Mouse (Mus musculus): ENCODE data around the gene Adarb1. TPM values are rescaled to one million over a fixed set of nuclear protein-coding genes. Genes with fewer than 3 reads are reported as not detected.

The Adarb1 gene
- polyA plus RNA-seq, 1 experiment: 10.9 TPM

GRCm38 (mm10) chr10:77417240-77418102 is 599 bp downstream of the Adarb1 start:
- Histone ChIP-seq H3K4me3 (ENCODE audit: control insufficient read depth, low read depth, low read length) (peak overlapping the region; percentile 95), H3K4me1 (ENCODE audit: control insufficient read depth, insufficient read depth, low read length) (peaks cover 12% of the 10 kb centered on the region), H3K27me3 (ENCODE audit: control insufficient read depth, insufficient read depth, low read length) (no peaks in the 10 kb centered on the region), H3K36me3 (ENCODE audit: control insufficient read depth, insufficient read depth, low read length) (no peaks in the 10 kb centered on the region), H3K27ac (ENCODE audit: control insufficient read depth, insufficient read depth, low read depth, low read length) (no peak overlapping the region)
- TF ChIP-seq POLR2A (IDR thresholded peaks at IDR 0.05; ENCODE audit: control insufficient read depth, low read depth, low read length) (no peak), CTCF (IDR thresholded peaks at IDR 0.05; ENCODE audit: control insufficient read depth, insufficient read depth, insufficient replicate concordance, low read depth, low read length) (no peak)

- TF ChIP-seq POLR2A (IDR thresholded peaks at IDR 0.05; ENCODE audit: control insufficient read depth, low read depth, low read length) (no peak), CTCF (IDR thresholded peaks at IDR 0.05; ENCODE audit: control insufficient read depth, insufficient read depth, insufficient replicate concordance, low read depth, low read length) (no peak)
- Histone ChIP-seq H3K4me1 (ENCODE audit: control insufficient read depth, insufficient read depth, low read length) (peaks cover 12% of the 10 kb centered on the region), H3K4me3 (ENCODE audit: control insufficient read depth, low read depth, low read length) (peak overlapping the region; percentile 95), H3K36me3 (ENCODE audit: control insufficient read depth, insufficient read depth, low read length) (no peaks in the 10 kb centered on the region), H3K27me3 (ENCODE audit: control insufficient read depth, insufficient read depth, low read length) (no peaks in the 10 kb centered on the region), H3K27ac (ENCODE audit: control insufficient read depth, insufficient read depth, low read depth, low read length) (no peak overlapping the region)
Measured at GRCm38 (mm10) chr10:77416666-77417239, 1.3 kb downstream of the Adarb1 start.

- H3K36me3 ChIP-seq (ENCODE audit: control insufficient read depth, insufficient read depth, low read length): no peaks in the 10 kb centered on the region
- no peak overlapping the region for H3K4me3 ChIP-seq (ENCODE audit: control insufficient read depth, low read depth, low read length)
- H3K27me3 ChIP-seq (ENCODE audit: control insufficient read depth, insufficient read depth, low read length): no peaks in the 10 kb centered on the region
- H3K4me1 ChIP-seq (ENCODE audit: control insufficient read depth, insufficient read depth, low read length): peaks cover 12% of the 10 kb centered on the region
- no peak overlapping the region for H3K27ac ChIP-seq (ENCODE audit: control insufficient read depth, insufficient read depth, low read depth, low read length)
- TF ChIP-seq CTCF (IDR thresholded peaks at IDR 0.05; ENCODE audit: control insufficient read depth, insufficient read depth, insufficient replicate concordance, low read depth, low read length) (no peak), POLR2A (IDR thresholded peaks at IDR 0.05; ENCODE audit: control insufficient read depth, low read depth, low read length) (no peak)
Measured at GRCm38 (mm10) chr10:77415867-77416266, 2.2 kb downstream of the Adarb1 start.

GRCm38 (mm10) chr10:77413791-77414190 is 4.3 kb downstream of the Adarb1 start:
- Histone ChIP-seq H3K36me3 (ENCODE audit: control insufficient read depth, insufficient read depth, low read length) (no peaks in the 10 kb centered on the region), H3K4me3 (ENCODE audit: control insufficient read depth, low read depth, low read length) (no peak overlapping the region), H3K4me1 (ENCODE audit: control insufficient read depth, insufficient read depth, low read length) (peaks cover 12% of the 10 kb centered on the region), H3K27ac (ENCODE audit: control insufficient read depth, insufficient read depth, low read depth, low read length) (no peak overlapping the region), H3K27me3 (ENCODE audit: control insufficient read depth, insufficient read depth, low read length) (no peaks in the 10 kb centered on the region)
- no peak for TF ChIP-seq POLR2A (IDR thresholded peaks at IDR 0.05; ENCODE audit: control insufficient read depth, low read depth, low read length)
- no peak for TF ChIP-seq CTCF (IDR thresholded peaks at IDR 0.05; ENCODE audit: control insufficient read depth, insufficient read depth, insufficient replicate concordance, low read depth, low read length)

- Histone ChIP-seq H3K27ac (ENCODE audit: control insufficient read depth, insufficient read depth, low read depth, low read length) (no peak overlapping the region), H3K4me1 (ENCODE audit: control insufficient read depth, insufficient read depth, low read length) (no peaks in the 10 kb centered on the region; the same call in 1 of the 2 replicates), H3K36me3 (ENCODE audit: control insufficient read depth, insufficient read depth, low read length) (no peaks in the 10 kb centered on the region), H3K4me3 (ENCODE audit: control insufficient read depth, low read depth, low read length) (no peak overlapping the region), H3K27me3 (ENCODE audit: control insufficient read depth, insufficient read depth, low read length) (no peaks in the 10 kb centered on the region)
- TF ChIP-seq CTCF (IDR thresholded peaks at IDR 0.05; ENCODE audit: control insufficient read depth, insufficient read depth, insufficient replicate concordance, low read depth, low read length) (no peak), POLR2A (IDR thresholded peaks at IDR 0.05; ENCODE audit: control insufficient read depth, low read depth, low read length) (no peak)
Measured at GRCm38 (mm10) chr10:77409154-77409553, 8.9 kb downstream of the Adarb1 start.

- H3K36me3 ChIP-seq (ENCODE audit: control insufficient read depth, insufficient read depth, low read length): no peaks in the 10 kb centered on the region
- H3K27ac ChIP-seq (ENCODE audit: control insufficient read depth, insufficient read depth, low read depth, low read length): no peak overlapping the region
- no peaks in the 10 kb centered on the region; the same call in 1 of the 2 replicates for H3K4me1 ChIP-seq (ENCODE audit: control insufficient read depth, insufficient read depth, low read length)
- H3K4me3 ChIP-seq (ENCODE audit: control insufficient read depth, low read depth, low read length): no peak overlapping the region
- no peaks in the 10 kb centered on the region for H3K27me3 ChIP-seq (ENCODE audit: control insufficient read depth, insufficient read depth, low read length)
- TF ChIP-seq POLR2A (IDR thresholded peaks at IDR 0.05; ENCODE audit: control insufficient read depth, low read depth, low read length): no peak
- TF ChIP-seq CTCF (IDR thresholded peaks at IDR 0.05; ENCODE audit: control insufficient read depth, insufficient read depth, insufficient replicate concordance, low read depth, low read length): no peak
Measured at GRCm38 (mm10) chr10:77408241-77408640, 9.8 kb downstream of the Adarb1 start.

GRCm38 (mm10) chr10:77406486-77406885 is 11.6 kb downstream of the Adarb1 start:
- Histone ChIP-seq H3K4me3 (ENCODE audit: control insufficient read depth, low read depth, low read length) (no peak overlapping the region), H3K36me3 (ENCODE audit: control insufficient read depth, insufficient read depth, low read length) (no peaks in the 10 kb centered on the region), H3K27me3 (ENCODE audit: control insufficient read depth, insufficient read depth, low read length) (no peaks in the 10 kb centered on the region), H3K4me1 (ENCODE audit: control insufficient read depth, insufficient read depth, low read length) (no peaks in the 10 kb centered on the region; the same call in 1 of the 2 replicates), H3K27ac (ENCODE audit: control insufficient read depth, insufficient read depth, low read depth, low read length) (no peak overlapping the region)
- TF ChIP-seq POLR2A (IDR thresholded peaks at IDR 0.05; ENCODE audit: control insufficient read depth, low read depth, low read length): no peak
- no peak for TF ChIP-seq CTCF (IDR thresholded peaks at IDR 0.05; ENCODE audit: control insufficient read depth, insufficient read depth, insufficient replicate concordance, low read depth, low read length)

Measured in testis, adult 2 months (tissue).